Mouse (Mus musculus) regulatory T cell (primary cell): ENCODE measurements around the gene Lmod1.
"Not testable (repeated sequence)": the region's sequence is repeated elsewhere in the genome, so short reads cannot be mapped to it uniquely, and the experiment has no call there.

Source experiments
- in situ Hi-C: fragments of 300-600 bp; cut with MboI, MseI; formaldehyde crosslinking; loops from one replicate; pipeline ENCODE4 v1.15.1; 2025; ENCODE audit warnings: high pct_unique_total_duplicates

Lmod1 gene

GRCm38 (mm10) chr1:135361491-135361890, 36.9 kb downstream of the Lmod1 start:
- in situ Hi-C loops: loop anchor here (25.0 kb wide), 1 partner anchor 199 kb away; the partner anchor contains the start of gene Gpr37l1

- in situ Hi-C loops: loop anchor here (25.0 kb wide), 1 partner anchor 200 kb away; the partner anchor contains the start of gene Gpr37l1
These were observed 37.5 kb downstream of the Lmod1 start for GRCm38 (mm10) chr1:135362115-135362514.

- in situ Hi-C loops: loop anchor here (25.0 kb wide), 1 partner anchor 201 kb away; the partner anchor contains the start of gene Gpr37l1
These were observed 38.8 kb downstream of the Lmod1 start for GRCm38 (mm10) chr1:135363446-135363845.

- in situ Hi-C loops: loop anchor here (25.0 kb wide), 1 partner anchor 204 kb away; the partner anchor contains the start of gene Gpr37l1
These were observed 41.8 kb downstream of the Lmod1 start for GRCm38 (mm10) chr1:135366380-135366779.

- in situ Hi-C loops: loop anchor here (25.0 kb wide), 1 partner anchor 205 kb away; the partner anchor contains the start of gene Gpr37l1
These were observed 42.4 kb downstream of the Lmod1 start for GRCm38 (mm10) chr1:135367005-135367404.

GRCm38 (mm10) chr1:135367595-135367994, 43.0 kb downstream of the Lmod1 start:
- in situ Hi-C loops: loop anchor here (25.0 kb wide), 1 partner anchor 205 kb away; the partner anchor contains the start of gene Gpr37l1

GRCm38 (mm10) chr1:135368245-135368644, 43.6 kb downstream of the Lmod1 start:
- in situ Hi-C loops: loop anchor here (25.0 kb wide), 1 partner anchor 206 kb away; the partner anchor contains the start of gene Gpr37l1

- in situ Hi-C loops: loop anchor here (25.0 kb wide), 1 partner anchor 207 kb away; the partner anchor contains the start of gene Gpr37l1
These were observed 44.4 kb downstream of the Lmod1 start for GRCm38 (mm10) chr1:135368982-135369381.

- in situ Hi-C loops: loop anchor here (25.0 kb wide), 1 partner anchor 207 kb away; the partner anchor contains the start of gene Gpr37l1
These were observed 44.8 kb downstream of the Lmod1 start for GRCm38 (mm10) chr1:135369415-135369814.

GRCm38 (mm10) chr1:135373171-135373677, 48.6 kb downstream of the Lmod1 start:
- in situ Hi-C loops: loop anchor here (25.0 kb wide), 1 partner anchor 211 kb away; the partner anchor contains the start of gene Gpr37l1

GRCm38 (mm10) chr1:135374175-135374867, 49.7 kb downstream of the Lmod1 start:
- in situ Hi-C loops: loop anchor here (25.0 kb wide), 1 partner anchor 212 kb away; the partner anchor contains the start of gene Gpr37l1

- in situ Hi-C loops: loop anchor here (25.0 kb wide), 1 partner anchor 213 kb away; the partner anchor contains the start of gene Gpr37l1
These were observed 50.4 kb downstream of the Lmod1 start, which contains the start of gene Shisa4 for GRCm38 (mm10) chr1:135374868-135375581. Shisa4 (minus strand) TSS chr1:135375237.

- in situ Hi-C loops: no loop called here
These were observed 54.0 kb downstream of the Lmod1 start for GRCm38 (mm10) chr1:135378576-135378975.

- in situ Hi-C loops: no loop called here
These were observed 54.4 kb downstream of the Lmod1 start for GRCm38 (mm10) chr1:135379048-135379447.

- in situ Hi-C loops: no loop called here
These were observed 55.7 kb downstream of the Lmod1 start for GRCm38 (mm10) chr1:135380071-135380991.

- in situ Hi-C loops: not testable (repeated sequence)
These were observed 57.0 kb downstream of the Lmod1 start for GRCm38 (mm10) chr1:135381560-135381959.

GRCm38 (mm10) chr1:135384171-135384570, 59.6 kb downstream of the Lmod1 start:
- in situ Hi-C loops: no loop called here

- in situ Hi-C loops: no loop called here
These were observed 60.6 kb downstream of the Lmod1 start for GRCm38 (mm10) chr1:135385161-135385560.

- in situ Hi-C loops: no loop called here
These were observed 74.9 kb downstream of the Lmod1 start for GRCm38 (mm10) chr1:135399466-135399865.

GRCm38 (mm10) chr1:135401452-135402110, 77.0 kb downstream of the Lmod1 start:
- in situ Hi-C loops: no loop called here
